Mouse (Mus musculus): ENCODE measurements around the gene Rnf157.

DNA sequence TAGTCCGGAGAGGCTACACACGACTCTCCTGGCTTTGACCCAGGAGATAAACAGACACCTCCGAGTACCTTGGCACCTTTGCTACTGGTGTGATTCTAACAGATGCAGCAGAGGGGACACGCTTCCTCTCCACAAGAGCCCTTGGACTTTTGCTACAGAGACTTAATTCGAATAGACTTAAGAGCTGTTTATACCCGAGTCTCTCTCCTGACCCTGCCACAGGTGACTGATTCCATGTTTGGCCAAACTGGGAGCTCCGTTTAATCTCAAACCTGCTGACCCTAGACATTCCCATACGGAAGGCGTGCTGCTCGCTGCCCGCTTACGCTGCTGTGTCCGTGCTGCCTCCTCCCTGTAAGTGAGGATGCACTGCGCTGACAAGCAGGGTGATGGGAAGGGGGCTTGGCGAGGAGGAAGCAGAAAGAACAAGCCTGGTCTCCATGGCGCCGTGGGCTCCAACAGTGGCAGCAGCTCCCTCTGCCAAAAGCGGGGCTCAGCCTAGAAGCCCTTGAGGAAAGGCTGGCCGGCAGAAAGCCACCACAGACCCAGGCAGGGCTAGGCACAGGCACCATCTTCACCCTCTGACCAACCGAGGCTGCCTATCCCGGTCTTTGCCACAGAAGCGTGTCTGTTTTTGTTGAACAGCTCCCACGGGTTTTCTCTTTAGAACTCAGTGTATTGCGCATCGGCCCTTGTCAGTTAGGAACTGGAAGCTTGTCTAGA, 70.6 kb downstream of the Rnf157 start:
- no peak for TF ChIP-seq CTCF (IDR thresholded peaks at IDR 0.05; ENCODE audit: control insufficient read depth, insufficient read depth, insufficient replicate concordance, low read depth, low read length)
- no peak for TF ChIP-seq POLR2A (IDR thresholded peaks at IDR 0.05; ENCODE audit: control insufficient read depth, low read depth, low read length)
